Mouse (Mus musculus) gonadal fat pad, adult 2 months (tissue): Measurements from ENCODE around the gene Elf2. TPM values are rescaled to one million over a fixed set of nuclear protein-coding genes. Genes with fewer than 3 reads are reported as not detected.

Source experiments
- DNase-seq: peaks from one replicate; pipeline ENCODE4 v3.0.0-alpha.2; 2012; ENCODE audit warnings: low read depth
- polyA plus RNA-seq: library from polyadenylated mRNA; depleted of rRNA; stranded (reverse); fragments of >200 nt; gene quantifications from 2 replicates; pipeline ENCODE4 v1.2.3, GENCODE M21; 2012; rRNA removed

Gene Elf2
- polyA plus RNA-seq, 1 experiment, result 36.7 TPM

GRCm38 (mm10) chr3:51213111-51213510 lies 127.4 kb downstream of the Elf2 start:
- DNase-seq, result no peak

- DNase-seq, result no peak
These were observed 130.0 kb downstream of the Elf2 start for GRCm38 (mm10) chr3:51210485-51210884.

- no peak for DNase-seq
These were observed 130.8 kb downstream of the Elf2 start for GRCm38 (mm10) chr3:51209503-51210314.

GRCm38 (mm10) chr3:51208633-51209032 lies 131.8 kb downstream of the Elf2 start:
- DNase-seq, result no peak

GRCm38 (mm10) chr3:51206521-51206920 lies 133.9 kb downstream of the Elf2 start:
- no peak for DNase-seq

GRCm38 (mm10) chr3:51204897-51205296 lies 135.6 kb downstream of the Elf2 start:
- no peak for DNase-seq

- DNase-seq, result no peak
These were observed 136.0 kb downstream of the Elf2 start for GRCm38 (mm10) chr3:51204441-51204840.

- DNase-seq, result no peak
These were observed 136.6 kb downstream of the Elf2 start for GRCm38 (mm10) chr3:51203906-51204305.

Other genes with a start within 250 kb of the Elf2 start
- gene Noct, start 116.2 kb downstream of the Elf2 start, polyA plus RNA-seq, result 14.4 and 18.1 TPM in 2 replicates
- 0.96 and 2.9 TPM in 2 replicates for gene Mgarp, start 56.1 kb upstream of the Elf2 start, polyA plus RNA-seq
- 75.2 and 75.9 TPM in 2 replicates for gene Ndufc1, start 68.3 kb upstream of the Elf2 start, polyA plus RNA-seq
- gene Naa15, start 74.5 kb upstream of the Elf2 start, polyA plus RNA-seq, result 4.1 and 4.5 TPM in 2 replicates
- 8.8 and 11.8 TPM in 2 replicates for gene Rab33b, start 143.3 kb upstream of the Elf2 start, polyA plus RNA-seq
- 19.1 and 25.7 TPM in 2 replicates for gene Setd7, start 220.2 kb upstream of the Elf2 start, polyA plus RNA-seq